In the genomic region with DNA sequence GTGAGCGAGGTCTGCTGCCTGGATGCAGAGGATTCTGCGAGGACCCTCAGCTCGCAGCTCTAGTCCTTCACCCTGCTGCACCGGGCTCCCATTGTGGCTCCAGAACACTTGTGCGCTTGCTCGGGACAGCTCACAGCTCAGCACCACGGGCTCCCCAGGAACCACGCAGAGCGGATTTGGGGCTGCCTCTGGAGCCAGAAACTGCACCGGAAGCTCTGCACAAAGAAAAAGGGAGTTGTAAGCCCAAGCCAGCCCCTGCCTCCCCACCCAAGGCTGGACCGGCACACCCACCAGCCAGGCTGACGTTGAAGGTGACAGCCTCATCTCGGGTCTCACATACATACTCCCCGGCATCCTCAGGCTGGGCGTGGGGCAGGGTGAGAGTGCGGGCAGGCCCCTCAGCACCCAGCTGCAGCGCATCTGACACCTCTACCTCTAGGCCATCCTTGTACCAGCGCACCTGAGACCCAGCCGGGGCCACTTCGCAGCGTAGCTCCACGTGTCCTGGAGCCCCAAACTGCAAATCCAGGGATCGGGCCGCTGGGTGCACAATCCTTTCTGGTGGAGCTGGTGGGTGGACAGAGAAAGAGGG, we compare ENCODE assay signal across 21 mouse cellular contexts. TPM values are rescaled to one million over a fixed set of nuclear protein-coding genes. Genes with fewer than 3 reads are reported as not detected.
"Had no signal": no experiment of that assay in that cellular context is flagged by ENCODE, and none has a peak within 500 bp of the region (broad histone marks: within the 10 kb centered on the region; RNA-seq: fewer than 3 reads in every experiment).

No protein-coding gene starts in this region.

- DNase-seq: kidney, adult 2 months; kidney, postnatal 4 days; left cerebral cortex, postnatal 4 days; liver, postnatal 0 days; lung, postnatal 10 days; lung, postnatal 36 days; midbrain, embryonic 14.5 days; right cerebral cortex, adult 18-20 months; right cerebral cortex, postnatal 14 days; right cerebral cortex, postnatal 4 days; spleen, adult 18-20 months; thymus, postnatal 36 days had no signal

- ATAC-seq: liver, postnatal 0 days had no signal

- H3K4me3 ChIP-seq: limb, embryonic 12.5 days; limb, embryonic 15.5 days; lung, embryonic 15.5 days; megakaryocyte, embryonic 14.5 days; midbrain, embryonic 10.5 days; neural tube, embryonic 12.5 days; neural tube, embryonic 15.5 days; stomach, embryonic 15.5 days had no signal

- H3K27me3 ChIP-seq: stomach, embryonic 15.5 days had no signal

- H3K4me2 ChIP-seq: limb, embryonic 12.5 days; limb, embryonic 15.5 days; liver, embryonic 11.5 days; lung, embryonic 15.5 days; neural tube, embryonic 12.5 days; neural tube, embryonic 15.5 days; stomach, embryonic 15.5 days had no signal

RNA-seq across cellular contexts. Expression of gene Tmem198, which starts 13.3 kb away (rescaled TPM):
- polyA plus RNA-seq: liver, postnatal 0 days had no signal
